Mouse (Mus musculus) c-Kit-negative CD71-positive TER-119-positive erythroid progenitor cells, embryonic 14.5 days (primary cell): ENCODE data around the gene Hs3st3a1.

Experiments used
- DNase-seq: peaks from one replicate; pipeline ENCODE4 v3.0.0-alpha.2; 2013; ENCODE audit warnings: low read depth, low spot score

Hs3st3a1 gene

DNA sequence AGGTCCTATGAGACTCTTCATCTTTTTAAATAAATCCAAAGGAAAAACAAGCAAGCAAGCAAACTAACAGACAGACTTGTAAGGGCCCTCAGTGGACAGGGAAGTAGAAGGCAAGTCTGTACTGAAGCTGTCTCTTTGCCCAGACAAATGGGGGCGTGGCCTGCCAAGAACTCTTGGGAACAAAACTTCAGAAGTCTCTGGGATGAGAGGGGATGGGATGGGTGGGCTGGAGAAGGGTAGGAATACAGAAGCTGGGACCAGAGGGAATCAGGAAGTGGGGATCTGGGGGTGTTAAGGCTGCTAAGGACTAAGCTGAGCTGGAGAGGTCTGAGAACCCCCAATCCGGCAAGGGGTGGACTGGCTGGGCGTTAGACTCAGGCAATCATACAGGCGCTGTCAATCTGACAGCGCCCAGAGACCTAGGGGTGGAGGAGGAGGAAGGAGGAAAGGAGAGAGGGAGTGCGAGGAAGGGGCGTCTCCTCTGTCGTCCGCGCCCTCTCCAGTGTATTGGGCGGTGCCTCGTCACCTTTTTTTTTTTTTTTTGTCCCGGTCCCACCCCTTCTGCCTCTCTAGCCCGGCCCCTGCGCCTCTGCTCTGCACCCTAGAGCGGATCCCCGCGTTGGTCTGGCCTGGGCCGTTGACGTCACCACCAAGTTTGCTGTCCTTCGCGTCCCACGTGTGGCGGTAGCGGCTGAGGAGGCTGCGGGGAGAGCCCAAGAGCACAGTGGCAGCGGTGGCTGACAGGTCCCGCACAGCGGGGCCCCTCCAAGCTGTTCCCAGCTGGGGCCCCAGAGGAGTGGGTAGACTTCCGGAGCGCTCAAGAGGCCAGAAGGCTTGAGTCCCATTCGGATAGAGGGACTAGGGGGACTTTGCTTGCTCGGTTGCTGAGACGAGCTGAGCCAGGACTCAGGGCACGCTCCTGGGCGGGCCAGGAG, at the start of gene Hs3st3a1:
Gene Hs3st3a1 (plus strand): TSS at position 722 of the 935 bp plus-strand sequence.
- no peak for DNase-seq

DNA sequence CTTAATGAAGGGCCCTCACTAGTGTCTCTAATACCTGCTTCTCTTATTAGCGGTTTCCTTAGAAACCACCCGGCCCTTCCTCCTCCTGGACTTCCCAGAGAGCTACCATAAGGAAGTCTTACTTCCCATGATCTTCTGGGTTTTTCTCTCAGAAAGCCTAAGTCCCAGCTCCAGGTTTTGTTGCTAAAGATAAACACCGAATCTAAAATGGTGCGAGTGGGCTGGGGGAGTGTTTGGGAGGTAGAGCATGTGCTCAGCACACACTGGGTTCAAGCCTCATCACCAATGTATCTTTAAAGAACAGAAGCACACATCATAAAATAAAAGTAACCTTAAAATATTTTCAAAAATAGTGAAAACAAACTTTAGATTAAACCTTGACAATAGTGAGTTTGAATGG, 48.8 kb upstream of the Hs3st3a1 start:
- DNase-seq, result no peak

DNA sequence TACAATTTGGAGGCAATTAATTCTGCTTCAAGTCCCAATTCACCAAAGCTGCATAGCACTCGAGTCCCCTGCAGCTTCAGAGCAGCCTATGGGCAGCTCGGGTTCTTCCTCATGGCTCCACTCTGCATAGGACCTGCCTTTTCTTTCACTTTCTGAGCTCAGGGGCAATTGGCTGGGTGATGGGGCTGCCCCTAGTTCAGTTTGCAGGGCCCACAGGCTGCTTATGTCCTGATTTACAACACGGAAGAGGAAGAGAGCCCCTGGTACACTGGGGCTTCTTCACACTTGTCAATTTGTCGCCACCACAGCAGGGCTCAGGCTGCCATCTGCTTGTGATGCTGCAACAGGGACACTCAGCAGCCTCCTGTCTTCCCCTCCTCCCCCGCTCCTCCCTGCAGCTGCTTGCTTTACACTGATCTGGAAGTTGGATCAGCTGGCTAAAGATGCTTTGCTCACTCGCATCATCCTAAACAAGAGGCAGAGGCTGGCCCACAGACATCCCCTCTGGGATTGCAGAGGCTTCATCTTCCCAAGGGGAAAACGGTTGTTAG, 38.7 kb upstream of the Hs3st3a1 start:
- no peak for DNase-seq

DNA sequence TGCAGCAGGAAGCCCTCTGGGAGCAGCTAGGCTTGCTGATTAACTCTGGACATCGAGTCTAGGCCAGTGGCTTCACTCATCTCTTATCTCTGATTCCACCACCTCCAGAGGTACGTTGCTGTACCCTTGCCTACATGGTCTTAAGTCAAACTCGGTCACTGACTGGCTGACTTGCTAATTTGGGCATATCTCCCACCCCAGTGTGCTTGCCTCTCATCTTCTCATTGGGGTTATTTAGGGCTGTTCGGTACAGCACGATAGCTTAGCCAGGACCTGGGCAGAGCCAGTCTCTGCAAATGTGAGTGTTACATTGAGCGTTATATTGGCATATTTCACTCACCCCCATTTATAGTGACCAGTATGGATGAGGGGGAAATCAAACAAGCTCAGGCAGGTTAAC, 38.2 kb upstream of the Hs3st3a1 start:
- no peak for DNase-seq

DNA sequence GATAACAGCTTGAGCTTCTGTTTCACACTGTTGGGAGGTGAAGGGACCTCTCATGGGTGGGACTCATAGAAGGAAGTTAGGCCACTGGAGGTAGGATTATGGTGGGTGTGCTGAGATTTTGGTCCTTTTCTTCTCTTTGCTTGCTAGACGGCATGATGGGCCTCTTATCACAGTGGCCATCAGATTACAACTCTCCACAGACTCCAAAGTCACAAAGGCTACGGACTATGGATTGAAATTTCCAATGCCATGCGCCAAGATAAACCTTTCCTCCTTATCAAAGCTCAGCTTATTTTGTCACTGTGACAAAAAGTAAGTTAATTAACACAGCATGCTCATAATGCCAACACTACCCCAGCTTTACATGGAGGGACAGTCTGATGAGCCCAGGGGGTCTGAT, 37.5 kb upstream of the Hs3st3a1 start:
- DNase-seq, result no peak

DNA sequence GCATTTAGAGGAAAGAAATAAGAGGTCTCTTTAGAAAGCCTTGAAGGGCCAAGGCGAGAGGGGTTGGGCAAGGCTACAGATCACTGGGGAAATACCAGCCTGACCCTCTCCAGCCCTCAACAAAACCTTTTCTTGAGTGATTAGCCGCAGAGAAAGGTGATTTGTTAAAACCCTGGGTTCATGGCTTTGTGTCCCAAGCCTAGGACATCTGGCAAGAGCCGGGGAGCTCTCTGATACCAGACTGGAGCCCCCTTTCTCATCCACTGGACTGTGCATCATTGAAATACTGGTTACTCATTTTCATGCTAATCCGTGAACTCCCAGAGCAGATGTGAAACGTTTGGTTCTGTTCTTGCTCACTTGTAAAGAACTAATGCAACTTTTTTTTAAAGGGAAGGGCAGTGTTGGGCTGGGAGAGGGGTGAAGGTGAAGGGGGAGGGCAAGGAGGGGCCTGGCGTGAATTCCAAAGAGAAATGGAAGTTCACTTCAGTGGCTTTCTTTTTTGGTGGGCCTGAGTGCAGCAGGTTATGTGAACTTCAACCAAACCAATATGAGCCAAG, 34.5 kb upstream of the Hs3st3a1 start:
- no peak for DNase-seq

DNA sequence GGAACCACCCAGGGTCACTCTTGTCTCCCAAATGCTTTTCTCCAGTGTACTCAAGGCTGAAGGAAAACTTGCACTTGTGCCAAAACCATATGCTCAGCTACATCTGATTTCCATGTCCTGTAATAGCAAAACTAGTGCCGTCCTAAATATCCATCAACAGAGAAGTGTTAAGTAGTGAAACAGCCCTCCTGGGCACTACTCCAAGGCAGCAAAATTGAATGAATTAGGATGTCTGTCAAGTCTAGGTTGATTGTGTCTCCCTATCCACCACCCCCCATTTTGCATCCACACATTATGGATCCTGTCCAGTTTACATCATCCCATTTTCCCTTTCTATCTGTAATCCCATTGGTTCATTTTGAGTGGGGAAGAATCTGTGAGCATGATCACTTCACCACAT, 16.2 kb upstream of the Hs3st3a1 start:
- no peak for DNase-seq

DNA sequence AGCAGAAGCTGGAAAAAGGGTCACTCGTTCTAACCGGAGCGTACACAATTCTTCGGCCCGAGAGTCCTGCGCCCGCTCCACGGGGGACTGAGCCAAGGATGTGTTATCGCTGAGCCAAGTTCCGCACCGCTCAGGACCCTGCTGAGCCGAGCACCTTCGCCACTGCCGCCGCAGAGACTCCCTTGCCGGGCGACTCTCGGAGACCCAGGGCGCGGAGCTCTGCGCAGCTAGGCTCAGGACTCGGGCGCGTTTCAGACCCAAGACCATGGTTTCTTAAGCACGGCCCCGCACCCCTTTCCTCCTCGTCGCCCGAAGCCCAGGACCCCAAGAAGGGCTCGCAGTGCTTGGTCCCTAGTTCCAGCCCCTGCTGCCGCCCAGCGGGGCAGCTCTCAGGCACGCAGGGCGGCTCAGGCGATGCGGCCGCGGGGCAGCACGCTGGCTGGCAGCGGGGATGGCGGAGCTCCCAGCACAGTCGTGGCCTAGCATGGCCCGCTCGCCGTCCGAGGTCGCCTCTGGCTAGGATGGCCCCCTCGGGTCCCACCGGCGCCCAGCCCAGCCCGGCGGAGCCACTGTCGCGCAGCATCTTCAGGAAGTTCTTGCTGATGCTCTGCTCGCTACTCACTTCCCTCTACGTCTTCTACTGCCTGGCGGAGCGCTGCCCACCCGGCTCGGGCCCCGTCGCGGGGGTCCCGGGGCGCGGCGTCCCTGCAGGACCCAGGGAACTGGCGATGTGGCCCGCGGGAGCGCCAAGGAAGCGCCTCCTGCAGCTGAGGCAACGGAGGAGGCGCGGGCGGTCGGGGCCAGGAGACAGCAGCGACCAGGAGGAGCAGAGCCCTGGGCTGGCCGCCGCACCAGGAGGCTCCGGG, 647 bp downstream of the Hs3st3a1 start:
- DNase-seq, result no peak

DNA sequence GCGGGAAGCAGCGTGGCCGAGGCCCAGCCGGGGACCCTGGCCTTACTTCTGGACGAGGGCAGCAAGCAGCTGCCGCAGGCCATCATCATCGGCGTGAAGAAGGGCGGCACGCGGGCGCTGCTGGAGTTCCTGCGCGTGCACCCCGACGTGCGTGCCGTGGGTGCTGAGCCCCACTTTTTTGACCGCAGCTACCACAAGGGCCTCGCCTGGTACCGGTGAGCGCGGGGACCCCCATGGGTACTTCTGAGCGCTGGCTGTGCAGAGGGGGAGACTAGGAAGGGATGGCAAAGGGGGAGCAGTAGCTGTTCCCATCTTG, 1.2 kb downstream of the Hs3st3a1 start, which contains the start of gene F930015N05Rik:
Gene F930015N05Rik (minus strand): TSS at position 242 of the 316 bp plus-strand sequence.
- no peak for DNase-seq

DNA sequence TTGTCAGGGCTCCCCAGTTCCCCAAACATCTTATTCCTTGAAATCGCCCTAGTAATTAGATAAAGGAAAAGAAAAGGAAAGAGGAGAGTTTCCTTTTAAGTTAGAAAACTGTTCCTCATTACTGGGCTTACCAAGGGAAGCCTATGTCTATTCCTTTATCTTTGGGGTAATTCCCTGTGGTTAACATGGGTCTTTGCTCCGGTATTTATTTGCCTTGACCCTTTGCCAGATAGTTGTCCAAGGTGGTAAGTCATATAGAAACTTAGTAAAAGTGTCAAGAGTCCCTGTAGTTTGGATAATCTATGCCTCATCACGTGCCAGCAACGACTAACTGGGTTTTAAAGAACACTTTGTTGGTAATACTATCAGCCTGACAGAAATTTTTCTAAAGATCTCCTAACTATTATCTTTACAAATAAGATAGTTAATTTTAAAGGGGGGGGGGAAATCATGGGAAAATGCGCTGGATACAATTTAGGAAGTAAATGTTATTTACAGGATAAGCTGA, 1.7 kb downstream of the Hs3st3a1 start:
- no peak for DNase-seq

DNA sequence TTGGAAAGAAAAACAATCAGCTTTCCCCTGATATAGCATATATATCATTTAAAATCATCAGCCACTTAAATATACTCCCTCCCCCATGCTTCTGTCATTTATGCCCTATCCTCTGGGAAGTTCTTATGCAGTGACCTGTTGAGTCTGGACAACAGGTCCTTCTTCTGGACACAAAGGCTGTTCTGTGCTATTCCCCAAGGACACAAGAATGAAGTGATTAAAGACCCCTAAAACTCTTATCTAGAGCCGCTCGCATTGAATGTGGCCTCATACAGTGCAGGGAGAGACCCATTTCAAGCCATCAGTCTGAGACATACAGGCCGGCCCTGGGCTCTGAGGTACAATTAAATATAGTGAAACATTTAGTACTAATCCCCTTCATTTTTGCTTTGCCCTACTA, 2.6 kb downstream of the Hs3st3a1 start:
- DNase-seq, result no peak

DNA sequence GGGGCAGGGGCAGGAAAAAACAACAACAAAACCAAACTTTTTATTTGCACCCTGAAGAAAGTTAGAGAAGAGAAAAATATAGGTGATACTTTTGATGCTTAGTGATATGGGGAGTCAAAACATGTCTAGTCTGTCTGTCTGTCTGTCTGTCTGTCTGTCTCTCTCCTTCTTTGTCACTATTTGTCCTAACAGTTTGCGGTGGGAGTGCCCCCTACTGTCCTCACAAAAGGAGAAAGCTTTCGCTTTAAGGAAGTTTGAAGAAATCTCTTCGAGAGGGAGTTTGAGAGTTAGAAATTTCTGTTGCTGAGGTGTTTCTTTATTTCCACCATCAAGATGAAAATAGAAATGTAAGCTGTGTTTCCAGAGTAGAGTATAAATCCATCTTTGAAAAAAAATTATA, 3.8 kb downstream of the Hs3st3a1 start:
- no peak for DNase-seq

DNA sequence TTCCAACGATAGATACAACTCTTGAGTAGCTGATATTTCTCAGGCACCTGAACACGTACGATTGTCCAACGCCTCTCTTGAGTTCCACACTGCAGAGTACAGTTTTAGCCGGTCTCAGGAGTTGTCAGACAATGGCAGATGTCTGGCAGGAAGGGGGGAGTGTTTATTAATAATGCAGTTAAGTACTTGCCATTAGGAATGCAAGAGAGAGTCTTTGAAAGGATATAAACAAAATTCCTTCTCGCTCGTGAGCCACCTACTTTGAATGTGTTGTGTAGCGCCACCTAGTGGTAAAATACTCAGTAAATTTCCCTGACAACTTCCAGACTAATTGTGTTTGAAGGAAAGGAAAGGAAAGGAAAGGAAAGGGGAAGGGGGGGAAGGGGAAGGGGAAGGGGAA, 7.0 kb downstream of the Hs3st3a1 start:
- no peak for DNase-seq

DNA sequence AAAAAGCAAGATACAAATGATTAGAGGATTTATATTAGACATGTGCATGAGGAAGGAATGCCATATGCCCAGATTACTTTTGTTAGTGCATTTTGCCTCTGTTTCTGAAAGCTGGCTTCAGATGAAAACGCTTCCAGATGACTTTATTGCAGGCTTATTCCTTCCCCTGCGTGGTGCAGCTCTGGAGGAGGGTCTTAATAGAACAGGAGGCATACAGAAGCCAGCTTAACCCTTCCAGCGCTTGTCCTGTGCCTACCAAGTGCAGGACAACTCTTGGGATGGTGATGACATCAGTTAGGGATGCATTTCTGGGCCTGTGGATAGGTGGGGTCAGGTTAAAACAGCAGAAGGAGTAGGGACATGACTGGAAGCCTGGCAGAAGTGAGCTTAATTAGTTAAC, 7.6 kb downstream of the Hs3st3a1 start:
- DNase-seq, result no peak

DNA sequence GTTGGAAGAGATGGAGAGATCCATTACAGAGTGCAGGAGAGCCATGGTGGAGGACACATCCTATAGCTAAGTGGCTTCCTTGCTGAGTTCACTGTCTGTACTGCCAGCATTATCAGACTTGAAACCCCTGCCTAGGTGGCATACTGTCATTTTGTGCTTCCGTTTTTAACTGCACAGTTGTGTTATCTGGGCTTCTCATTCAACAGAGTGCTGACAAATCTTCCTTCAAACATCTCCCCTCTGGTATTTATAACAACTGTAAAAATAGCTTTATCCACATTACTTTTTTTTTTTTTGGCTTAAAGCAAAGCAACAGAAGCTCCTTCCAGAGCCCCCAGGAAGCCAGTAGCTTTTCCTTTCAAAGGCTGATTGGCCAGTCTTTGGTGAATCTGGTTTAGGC, 10.1 kb downstream of the Hs3st3a1 start:
- DNase-seq, result no peak

DNA sequence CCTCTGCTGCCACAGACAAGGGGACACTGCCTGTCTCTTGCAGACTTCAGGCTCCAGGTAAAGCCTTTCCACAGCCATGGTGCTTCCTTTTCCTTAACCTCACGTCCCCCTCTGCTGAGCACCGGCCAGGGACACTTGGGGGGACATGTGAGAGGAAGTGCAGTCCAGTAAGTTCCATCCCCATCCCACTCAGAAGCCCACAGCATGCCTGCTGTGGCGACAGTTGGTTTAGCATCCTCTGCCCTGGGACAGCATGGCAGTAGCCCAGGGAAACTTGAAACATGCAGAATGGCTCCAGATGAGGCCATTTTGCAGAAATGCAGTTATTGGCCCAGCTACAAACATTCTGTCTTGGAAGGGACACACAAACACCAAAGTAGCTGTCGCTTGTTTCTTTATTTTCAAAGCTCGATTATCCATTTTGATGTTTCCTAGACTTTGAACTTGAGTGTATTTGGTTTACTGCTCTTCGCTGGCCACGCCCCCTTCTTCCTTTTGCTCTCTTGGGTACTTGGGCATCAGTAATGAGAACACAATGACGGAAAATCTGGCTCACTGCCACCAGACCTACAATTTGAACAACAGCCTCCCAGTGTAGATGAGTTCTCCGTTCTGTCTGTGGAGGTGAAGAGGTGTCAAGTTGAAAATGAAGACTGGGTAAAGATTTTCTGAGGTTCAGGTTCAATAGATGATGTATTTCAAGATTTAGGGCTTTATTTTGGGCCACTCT, 13.6 kb downstream of the Hs3st3a1 start:
- DNase-seq, result no peak

DNA sequence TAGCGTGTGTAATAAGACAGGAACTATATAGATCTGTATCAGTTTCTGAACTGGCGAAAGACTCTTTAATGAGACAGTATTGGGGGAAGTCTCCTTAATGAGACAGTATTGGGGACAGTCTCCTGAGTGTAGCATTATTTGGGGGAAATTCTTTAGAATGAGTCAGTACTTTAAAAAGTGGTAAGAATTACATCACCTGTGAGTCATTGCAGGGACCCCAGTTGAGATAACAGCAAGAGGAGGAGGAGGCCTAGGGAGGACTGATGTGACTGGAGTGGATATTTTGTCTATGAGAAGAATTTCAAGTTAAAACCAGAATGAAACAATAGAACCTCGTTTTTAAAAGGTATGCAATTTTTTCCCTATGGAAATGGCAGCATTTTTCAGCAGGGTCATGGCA, 26.6 kb downstream of the Hs3st3a1 start:
- no peak for DNase-seq

DNA sequence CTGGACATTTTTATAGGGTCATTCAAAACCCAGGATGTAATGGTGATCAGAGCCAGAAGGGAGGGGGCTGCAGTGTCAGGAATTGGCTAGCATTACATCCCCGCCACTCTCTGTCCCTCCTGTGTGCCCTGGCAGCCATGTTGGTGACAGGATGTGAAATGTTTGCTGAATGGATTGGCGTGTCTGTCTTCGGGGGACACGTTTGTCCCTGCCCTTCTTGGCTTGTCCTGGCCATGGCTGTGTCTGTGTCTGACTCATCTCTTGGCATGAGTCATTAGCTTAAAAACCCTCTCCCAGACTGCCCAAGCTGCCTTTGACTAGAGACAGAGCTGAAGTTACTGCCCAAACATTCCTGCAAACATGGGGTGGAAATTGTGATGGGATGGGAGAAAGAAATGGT, 33.6 kb downstream of the Hs3st3a1 start:
- no peak for DNase-seq

DNA sequence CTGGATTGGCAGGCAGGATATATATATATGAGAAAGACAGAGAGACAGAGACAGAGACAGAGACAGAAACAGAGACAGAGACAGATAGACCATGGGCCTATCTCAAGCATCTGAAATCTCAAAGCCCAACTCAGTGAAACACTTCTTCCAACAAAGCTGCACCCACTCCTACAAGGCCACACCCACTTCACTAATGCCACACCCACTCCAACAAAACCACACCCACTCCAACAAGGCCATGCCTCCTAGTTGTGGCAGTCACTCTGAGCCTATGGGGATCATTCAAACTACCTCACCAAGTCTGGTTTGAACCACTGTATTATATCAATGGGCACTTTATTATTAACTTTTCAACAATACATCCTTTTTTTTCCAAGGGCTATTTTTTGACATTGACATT, 35.6 kb downstream of the Hs3st3a1 start:
- peak; percentile 16 for DNase-seq

DNA sequence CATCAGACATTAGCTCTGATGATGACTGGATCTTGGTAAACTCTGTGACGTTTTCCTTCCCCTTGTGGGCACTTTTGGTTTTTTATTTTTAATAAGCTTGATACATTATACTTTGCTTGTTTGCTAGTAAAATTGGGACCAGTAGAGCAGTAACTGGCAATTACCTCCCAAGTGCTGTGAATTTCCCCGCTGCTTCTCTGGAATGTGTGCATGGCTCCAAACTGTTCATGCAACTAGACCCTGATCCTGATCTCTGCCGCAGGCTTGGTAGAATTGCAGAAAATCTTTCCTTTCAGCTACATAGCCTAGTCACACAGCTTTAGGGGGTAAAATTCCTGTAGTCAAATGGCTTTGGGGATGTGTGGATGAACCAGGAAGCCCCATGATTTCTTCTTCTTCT, 38.5 kb downstream of the Hs3st3a1 start:
- no peak for DNase-seq

DNA sequence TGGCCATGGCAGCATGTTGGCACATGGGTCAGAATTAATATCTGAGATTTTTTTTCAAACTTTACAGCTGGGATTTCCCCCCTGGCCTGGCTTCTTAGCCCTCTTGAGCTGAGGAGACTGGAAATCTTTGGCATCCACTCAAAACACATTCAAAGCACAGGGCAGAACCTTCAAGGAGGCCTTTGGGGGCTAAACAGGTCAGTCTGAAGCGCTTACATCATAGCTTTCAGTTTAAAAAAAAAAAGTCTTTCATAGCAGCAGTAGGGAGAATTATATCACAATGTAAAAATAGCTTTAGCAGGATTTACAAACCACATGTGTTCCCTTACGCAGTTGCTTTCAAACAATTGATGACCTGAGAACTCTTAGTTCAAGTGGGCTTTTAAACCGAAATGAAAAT, 46.3 kb downstream of the Hs3st3a1 start:
- no peak for DNase-seq
